Mouse (Mus musculus) heart, postnatal 0 days (tissue): ENCODE measurements at regions not wholly inside any gene's neighbourhood (a gene's known extent, or its start where the extent isn't known, plus 50 kb on each side); places are given as distances from the start of the nearest gene placed in this dataset.

ENCODE experiments used
- CTCF ChIP-seq: IDR thresholded peaks from 2 replicates; pipeline ENCODE4 v1.5.1; 2016; ENCODE audit warnings: antibody characterized with exemption, control low read depth, low read depth
- EP300 ChIP-seq: IDR thresholded peaks from 2 replicates; pipeline ENCODE4 v1.6.1; 2016; ENCODE audit warnings: antibody characterized with exemption, low read depth

DNA sequence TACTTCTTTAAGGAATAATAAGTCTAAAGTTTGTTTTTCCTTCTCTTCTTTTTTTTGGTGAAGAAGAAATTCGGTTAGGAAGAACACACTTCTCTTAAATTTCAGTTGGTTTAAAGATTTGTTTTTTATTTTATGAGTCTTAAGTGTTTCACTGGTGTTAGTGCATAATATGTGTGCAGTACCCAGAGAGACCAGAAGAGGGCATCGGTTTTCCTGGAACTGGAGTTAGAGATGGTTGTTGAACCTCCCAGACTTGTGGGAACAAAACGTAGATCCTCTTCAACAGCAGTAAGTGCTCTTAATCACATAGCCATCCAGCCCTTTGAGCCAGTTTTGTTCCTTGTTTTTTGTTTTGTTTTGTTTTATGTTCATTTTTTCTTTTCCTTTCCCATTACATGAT is 101.5 kb upstream of the Nebl start:
- TF ChIP-seq CTCF (no peak; the same call in 1 of the 2 replicates), EP300 (no peak)
